Mouse (Mus musculus): ENCODE data around the gene Galnt7. TPM values are rescaled to one million over a fixed set of nuclear protein-coding genes. Genes with fewer than 3 reads are reported as not detected.

Galnt7 gene
- polyA plus RNA-seq (2021; fragmentation: Nextera tagmentation) = 2.3 and 3.2 TPM in 2 replicates
- long read RNA-seq, experiment 1, full-length matches to known transcripts = 27 of 33 reads
- long read RNA-seq, experiment 1, partial matches to known transcripts = 3 of 33 reads
- long read RNA-seq, experiment 1, other reads (novel, unspliced or antisense) = 3 of 33 reads
- long read RNA-seq, experiment 2, full-length matches to known transcripts = 4 of 10 reads
- long read RNA-seq, experiment 2, partial matches to known transcripts = 3 of 10 reads
- long read RNA-seq, experiment 2, other reads (novel, unspliced or antisense) = 3 of 10 reads

GRCm38 (mm10) chr8:57652456-57653055, at the start of gene Galnt7:
Gene Galnt7, minus strand, starts transcription at chr8:57653032.

GRCm38 (mm10) chr8:57511316-57512118, 141.3 kb downstream of the Galnt7 start, which contains the start of gene Hmgb2:
Gene Hmgb2, plus strand, starts transcription at chr8:57511907.

GRCm38 (mm10) chr8:57487441-57488155, 165.2 kb downstream of the Galnt7 start, which contains the start of gene Sap30:
Gene Sap30, minus strand, starts transcription at chr8:57487860.

Other genes starting within 250 kb of the Galnt7 start
- 87.3 and 107 TPM in 2 replicates for gene Scrg1, start 197.1 kb downstream of the Galnt7 start, polyA plus RNA-seq (2021; fragmentation: Nextera tagmentation)
- 7.6 and 14.5 TPM in 2 replicates for gene Sap30, start 165.2 kb downstream of the Galnt7 start, polyA plus RNA-seq (2021; fragmentation: Nextera tagmentation)
- gene Hmgb2, start 141.1 kb downstream of the Galnt7 start, polyA plus RNA-seq (2021; fragmentation: Nextera tagmentation) = 12.8 and 16.0 TPM in 2 replicates